Mouse (Mus musculus): ENCODE results near the gene Pank1. TPM values are rescaled to one million over a fixed set of nuclear protein-coding genes. Genes with fewer than 3 reads are reported as not detected.

Gene Pank1
- polyA plus RNA-seq (2012; rRNA removed): 0.47 and 0.75 TPM in 2 replicates

DNA sequence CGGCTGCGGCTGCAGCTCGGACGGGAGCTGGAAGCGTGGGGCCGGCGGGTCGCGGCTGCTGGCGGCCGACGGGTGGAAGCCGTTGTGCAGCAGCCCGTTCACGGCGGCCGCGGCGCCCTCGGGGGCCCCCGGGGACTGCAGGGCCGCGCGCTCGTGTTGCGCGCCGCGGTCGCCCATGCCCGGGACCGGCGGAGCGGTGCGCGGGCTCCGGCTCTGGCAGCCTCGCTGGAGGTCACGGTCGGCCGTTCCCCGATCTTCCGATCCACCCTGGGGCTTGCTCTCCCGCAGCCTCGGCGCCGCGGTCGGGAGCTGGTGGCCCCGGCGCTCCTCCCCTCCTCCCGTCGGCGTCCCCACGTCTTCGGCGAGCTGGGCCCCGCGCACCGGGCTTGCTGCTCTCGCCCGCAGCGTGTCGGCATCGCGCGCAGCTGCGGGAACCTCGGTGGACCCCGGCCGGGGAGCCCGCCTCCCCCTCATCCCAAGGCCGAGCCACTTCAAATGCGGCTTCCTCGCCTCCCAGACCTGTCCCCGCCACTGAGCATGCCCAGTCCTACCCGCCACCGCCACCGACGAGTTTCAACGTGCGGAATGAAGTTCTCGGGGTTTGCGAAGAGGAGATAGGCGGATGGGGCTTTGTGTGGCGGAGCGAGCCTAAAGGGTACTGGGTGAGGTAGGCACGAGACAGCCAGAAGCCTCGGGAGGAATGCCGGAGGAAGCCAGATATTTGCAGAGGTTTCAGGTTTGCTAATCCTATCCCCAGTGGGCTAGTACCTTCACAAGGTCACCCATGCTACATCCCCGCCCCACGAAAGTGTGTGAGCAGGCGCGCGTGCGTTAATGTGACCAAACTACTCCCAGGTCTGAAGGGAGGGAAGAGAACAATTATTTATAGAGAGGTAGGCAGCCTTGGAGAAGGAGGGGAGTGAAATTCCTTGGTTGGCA lies at the start of gene Pank1:
Gene Pank1 (minus strand): TSS at position 853 of the 939 bp plus-strand sequence.
- TF ChIP-seq CTCF (IDR thresholded peaks at IDR 0.05; ENCODE audit: extremely low read depth, insufficient read depth, insufficient read length, insufficient replicate concordance): no peak
- TF ChIP-seq POLR2A (IDR thresholded peaks at IDR 0.05; ENCODE audit: low read depth, low read length): no peak
- DNase-seq (ENCODE audit: low read depth in 1 of 2, low spot score in 2 of 2): peak in 1 of 2 experiments; percentile 62
- H3K27me3 ChIP-seq (ENCODE audit: control insufficient read depth, insufficient read depth, low read length): no peaks in the 10 kb centered on the region
- H3K4me1 ChIP-seq (ENCODE audit: control insufficient read depth, insufficient read depth, insufficient read length): peaks cover 5% of the 10 kb centered on the region
- H3K36me3 ChIP-seq (ENCODE audit: control insufficient read depth, insufficient read depth, low read length): no peaks in the 10 kb centered on the region
- WGBS: under 1% methylated on average over 95 of the region's 96 CpGs
- H3K4me3 ChIP-seq (ENCODE audit: extremely low read depth, insufficient read depth, insufficient read length): peak within 1 kb of the TSS; percentile 82
- H3K27ac ChIP-seq (ENCODE audit: insufficient read depth, low read length): peak within 1 kb of the TSS; percentile 72

GRCm38 (mm10) chr19:34922603-34922963 lies 43.3 kb upstream of the Pank1 start:
- Histone ChIP-seq H3K4me1 (ENCODE audit: control insufficient read depth, insufficient read depth, insufficient read length) (no peaks in the 10 kb centered on the region), H3K27me3 (ENCODE audit: control insufficient read depth, insufficient read depth, low read length) (no peaks in the 10 kb centered on the region), H3K27ac (ENCODE audit: insufficient read depth, low read length) (no peak overlapping the region; the same call in 1 of the 2 replicates), H3K4me3 (ENCODE audit: extremely low read depth, insufficient read depth, insufficient read length) (peak overlapping the region; percentile 74), H3K36me3 (ENCODE audit: control insufficient read depth, insufficient read depth, low read length) (no peaks in the 10 kb centered on the region)
- no peak for TF ChIP-seq CTCF (IDR thresholded peaks at IDR 0.05; ENCODE audit: extremely low read depth, insufficient read depth, insufficient read length, insufficient replicate concordance)
- TF ChIP-seq POLR2A (IDR thresholded peaks at IDR 0.05; ENCODE audit: low read depth, low read length): no peak
- DNase-seq (ENCODE audit: low read depth in 1 of 2, low spot score in 2 of 2): no peak
- WGBS: 1% methylated on average over 9 of the region's 9 CpGs

GRCm38 (mm10) chr19:34921652-34922602 lies 42.7 kb upstream of the Pank1 start, which contains the start of gene Kif20b:
Kif20b (plus strand) TSS chr19:34922361.
- peak; percentile 83 to 93 for DNase-seq (ENCODE audit: low read depth in 1 of 2, low spot score in 2 of 2)
- H3K4me1 ChIP-seq (ENCODE audit: control insufficient read depth, insufficient read depth, insufficient read length): no peaks in the 10 kb centered on the region
- TF ChIP-seq CTCF (IDR thresholded peaks at IDR 0.05; ENCODE audit: extremely low read depth, insufficient read depth, insufficient read length, insufficient replicate concordance) (no peak), POLR2A (IDR thresholded peaks at IDR 0.05; ENCODE audit: low read depth, low read length) (no peak; the same call in 1 of the 2 replicates)
- H3K27ac ChIP-seq (ENCODE audit: insufficient read depth, low read length): peak within 1 kb of the TSS; percentile 75
- peak within 1 kb of the TSS; percentile 74 for H3K4me3 ChIP-seq (ENCODE audit: extremely low read depth, insufficient read depth, insufficient read length)
- H3K27me3 ChIP-seq (ENCODE audit: control insufficient read depth, insufficient read depth, low read length): no peaks in the 10 kb centered on the region
- H3K36me3 ChIP-seq (ENCODE audit: control insufficient read depth, insufficient read depth, low read length): no peaks in the 10 kb centered on the region
- WGBS: under 1% methylated on average over 57 of the region's 57 CpGs

GRCm38 (mm10) chr19:34921253-34921651 lies 42.0 kb upstream of the Pank1 start:
- TF ChIP-seq CTCF (IDR thresholded peaks at IDR 0.05; ENCODE audit: extremely low read depth, insufficient read depth, insufficient read length, insufficient replicate concordance) (no peak), POLR2A (IDR thresholded peaks at IDR 0.05; ENCODE audit: low read depth, low read length) (no peak)
- WGBS: 20% methylated on average over 7 of the region's 7 CpGs
- H3K4me3 ChIP-seq (ENCODE audit: extremely low read depth, insufficient read depth, insufficient read length): peak overlapping the region; percentile 74; the same call in 1 of the 2 replicates

GRCm38 (mm10) chr19:34920531-34920930 lies 41.3 kb upstream of the Pank1 start:
- H3K4me1 ChIP-seq (ENCODE audit: control insufficient read depth, insufficient read depth, insufficient read length): no peaks in the 10 kb centered on the region
- no peak overlapping the region for H3K27ac ChIP-seq (ENCODE audit: insufficient read depth, low read length)
- no peak for DNase-seq (ENCODE audit: low read depth in 1 of 2, low spot score in 2 of 2)
- no peaks in the 10 kb centered on the region for H3K36me3 ChIP-seq (ENCODE audit: control insufficient read depth, insufficient read depth, low read length)
- no peaks in the 10 kb centered on the region for H3K27me3 ChIP-seq (ENCODE audit: control insufficient read depth, insufficient read depth, low read length)
- 89% methylated on average over 3 of the region's 3 CpGs for WGBS
- no peak overlapping the region for H3K4me3 ChIP-seq (ENCODE audit: extremely low read depth, insufficient read depth, insufficient read length)
- TF ChIP-seq CTCF (IDR thresholded peaks at IDR 0.05; ENCODE audit: extremely low read depth, insufficient read depth, insufficient read length, insufficient replicate concordance) (no peak), POLR2A (IDR thresholded peaks at IDR 0.05; ENCODE audit: low read depth, low read length) (no peak)

More at GRCm38 (mm10) chr19:34921253-34921651, 42.0 kb upstream of the Pank1 start:
- H3K4me1 ChIP-seq (ENCODE audit: control insufficient read depth, insufficient read depth, insufficient read length): no peaks in the 10 kb centered on the region
- H3K27ac ChIP-seq (ENCODE audit: insufficient read depth, low read length): no peak overlapping the region
- DNase-seq (ENCODE audit: low read depth in 1 of 2, low spot score in 2 of 2): no peak
- H3K36me3 ChIP-seq (ENCODE audit: control insufficient read depth, insufficient read depth, low read length): no peaks in the 10 kb centered on the region
- H3K27me3 ChIP-seq (ENCODE audit: control insufficient read depth, insufficient read depth, low read length): no peaks in the 10 kb centered on the region

DNA sequence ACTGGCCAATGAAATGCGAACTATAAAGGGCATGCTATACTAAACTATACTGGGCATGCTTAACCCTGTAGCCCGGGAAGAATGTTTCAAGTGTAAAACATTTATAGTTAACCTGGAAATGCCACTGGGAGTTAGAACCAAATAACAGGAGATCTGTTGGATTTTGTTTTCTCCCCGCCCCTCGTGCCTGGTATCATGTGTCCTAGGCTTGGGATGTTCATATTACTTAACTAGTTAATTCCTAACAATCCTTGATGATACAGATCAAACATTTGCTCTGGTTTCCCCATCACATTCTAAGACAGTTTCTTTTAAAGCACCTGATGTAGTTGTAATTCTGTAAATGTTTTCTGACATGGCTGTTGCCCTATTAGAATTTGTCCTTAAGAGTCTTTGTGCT lies 40.8 kb upstream of the Pank1 start:
- no peak for DNase-seq (ENCODE audit: low read depth in 1 of 2, low spot score in 2 of 2)
- no peaks in the 10 kb centered on the region for H3K4me1 ChIP-seq (ENCODE audit: control insufficient read depth, insufficient read depth, insufficient read length)
- TF ChIP-seq POLR2A (IDR thresholded peaks at IDR 0.05; ENCODE audit: low read depth, low read length) (no peak), CTCF (IDR thresholded peaks at IDR 0.05; ENCODE audit: extremely low read depth, insufficient read depth, insufficient read length, insufficient replicate concordance) (no peak)
- no peak overlapping the region for H3K27ac ChIP-seq (ENCODE audit: insufficient read depth, low read length)
- no peak overlapping the region for H3K4me3 ChIP-seq (ENCODE audit: extremely low read depth, insufficient read depth, insufficient read length)
- no peaks in the 10 kb centered on the region for H3K27me3 ChIP-seq (ENCODE audit: control insufficient read depth, insufficient read depth, low read length)
- 92% methylated on average over 4 of the region's 4 CpGs for WGBS
- H3K36me3 ChIP-seq (ENCODE audit: control insufficient read depth, insufficient read depth, low read length): no peaks in the 10 kb centered on the region
